Mouse (Mus musculus): ENCODE measurements around the gene Pgm2l1.

DNA sequence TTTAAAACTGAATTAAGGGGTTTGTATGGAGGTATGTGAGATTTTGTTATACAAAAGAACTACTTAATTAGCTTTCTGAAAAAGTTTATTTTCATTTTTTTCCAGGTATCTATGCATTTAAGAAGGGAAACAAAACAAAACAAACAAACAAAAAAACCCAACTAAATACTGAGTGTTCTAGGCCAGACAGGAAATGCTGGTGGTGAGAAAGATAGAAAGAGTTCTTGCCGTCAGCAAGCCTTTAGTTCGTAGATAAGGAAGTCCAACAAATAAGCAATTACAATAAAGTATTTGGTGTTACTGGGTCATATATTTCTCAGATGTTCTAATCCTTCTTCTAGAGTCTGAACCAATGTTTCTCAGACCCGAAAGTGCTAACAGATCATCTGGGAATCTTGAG lies 1.8 kb downstream of the Pgm2l1 start:
- TF ChIP-seq CTCF (IDR thresholded peaks at IDR 0.05; ENCODE audit: extremely low read depth, insufficient read depth, low read length) (no peak), POLR2A (IDR thresholded peaks at IDR 0.05; ENCODE audit: extremely low read depth, insufficient read depth, low read length) (no peak)

Measured in cortical plate, adult 2 months (tissue).